Mouse (Mus musculus) frontal cortex, adult 2 months (tissue): Measurements from ENCODE around the gene Tprn. TPM values are rescaled to one million over a fixed set of nuclear protein-coding genes. Genes with fewer than 3 reads are reported as not detected.

Source experiments
- polyA plus RNA-seq: library from polyadenylated mRNA; depleted of rRNA; stranded (reverse); fragments of >200 nt; gene quantifications from 2 replicates; pipeline ENCODE4 v1.2.3, GENCODE M21; 2012; rRNA removed

Gene Tprn
- polyA plus RNA-seq, 1 experiment, result 13.5 TPM

Other genes starting within 250 kb of the Tprn start
- 638 and 695 TPM in 2 replicates for gene Nsmf, start 208.3 kb upstream of the Tprn start, polyA plus RNA-seq
- gene Entpd8, start 182.3 kb upstream of the Tprn start, polyA plus RNA-seq, result 0.08 TPM in 1 of 2 replicates, not detected in the other
- gene Noxa1, start 167.5 kb upstream of the Tprn start, polyA plus RNA-seq, result not detected in 2 replicates
- 38.7 and 39.1 TPM in 2 replicates for gene Nrarp, start 81.9 kb upstream of the Tprn start, polyA plus RNA-seq
- gene Tor4a, start 65.7 kb upstream of the Tprn start, polyA plus RNA-seq, result 2.6 and 3.0 TPM in 2 replicates
- 60.2 and 65.6 TPM in 2 replicates for gene Nelfb, start 51.1 kb upstream of the Tprn start, polyA plus RNA-seq
- gene Stpg3, start 48.0 kb upstream of the Tprn start, polyA plus RNA-seq, result 0.06 and 0.15 TPM in 2 replicates
- gene Fam166a, start 43.9 kb upstream of the Tprn start, polyA plus RNA-seq, result 0.16 and 0.19 TPM in 2 replicates
- 499 and 548 TPM in 2 replicates for gene Tubb4b, start 37.9 kb upstream of the Tprn start, polyA plus RNA-seq
- gene Slc34a3, start 28.3 kb upstream of the Tprn start, polyA plus RNA-seq, result 0.08 and 0.15 TPM in 2 replicates
- not detected in 2 replicates for gene Rnf224, start 25.8 kb upstream of the Tprn start, polyA plus RNA-seq
- gene Rnf208, start 20.4 kb upstream of the Tprn start, polyA plus RNA-seq, result 248 and 300 TPM in 2 replicates
- 0.24 and 0.53 TPM in 2 replicates for gene Cysrt1, start 20.2 kb upstream of the Tprn start, polyA plus RNA-seq
- 15.8 and 16.4 TPM in 2 replicates for gene AL732309.1, start 15.8 kb upstream of the Tprn start, polyA plus RNA-seq
- 29.8 and 31.1 TPM in 2 replicates for gene Tmem203, start 7.2 kb upstream of the Tprn start, polyA plus RNA-seq
- gene Ssna1, start 9.8 kb downstream of the Tprn start, polyA plus RNA-seq, result 75.4 and 86.0 TPM in 2 replicates
- 69.9 and 79.0 TPM in 2 replicates for gene Anapc2, start 9.9 kb downstream of the Tprn start, polyA plus RNA-seq
- gene Tmem210, start 25.5 kb downstream of the Tprn start, polyA plus RNA-seq, result not detected in 2 replicates
- gene Lrrc26, start 27.3 kb downstream of the Tprn start, polyA plus RNA-seq, result 0.15 TPM in 1 of 2 replicates, not detected in the other
- 313 and 325 TPM in 2 replicates for gene Grin1, start 56.6 kb downstream of the Tprn start, polyA plus RNA-seq
- gene Man1b1, start 69.7 kb downstream of the Tprn start, polyA plus RNA-seq, result 31.1 and 31.8 TPM in 2 replicates
- gene Dpp7, start 93.7 kb downstream of the Tprn start, polyA plus RNA-seq, result 62.5 and 63.9 TPM in 2 replicates
- 15.0 and 17.9 TPM in 2 replicates for gene Uap1l1, start 103.1 kb downstream of the Tprn start, polyA plus RNA-seq
- gene Sapcd2, start 109.7 kb downstream of the Tprn start, polyA plus RNA-seq, result 3.9 and 5.3 TPM in 2 replicates
- gene Entpd2, start 133.3 kb downstream of the Tprn start, polyA plus RNA-seq, result 14.1 and 19.3 TPM in 2 replicates
- 383 and 426 TPM in 2 replicates for gene Npdc1, start 136.7 kb downstream of the Tprn start, polyA plus RNA-seq
- gene Fut7, start 160.6 kb downstream of the Tprn start, polyA plus RNA-seq, result 0.40 and 0.67 TPM in 2 replicates
- gene Abca2, start 166.1 kb downstream of the Tprn start, polyA plus RNA-seq, result 107 TPM in 2 replicates
- gene Clic3, start 194.2 kb downstream of the Tprn start, polyA plus RNA-seq, result 0.42 and 1.4 TPM in 2 replicates
- gene Paxx, start 198.5 kb downstream of the Tprn start, polyA plus RNA-seq, result 110 and 114 TPM in 2 replicates
- 2,136 and 2,926 TPM in 2 replicates for gene Ptgds, start 207.4 kb downstream of the Tprn start, polyA plus RNA-seq
- gene Lcn12, start 231.3 kb downstream of the Tprn start, polyA plus RNA-seq, result not detected in 2 replicates
- 64.7 and 72.3 TPM in 2 replicates for gene Fbxw5, start 238.1 kb downstream of the Tprn start, polyA plus RNA-seq
- gene C8g, start 239.1 kb downstream of the Tprn start, polyA plus RNA-seq, result 2.5 and 2.8 TPM in 2 replicates